Mouse (Mus musculus): ENCODE measurements around the gene Klra6. TPM values are rescaled to one million over a fixed set of nuclear protein-coding genes. Genes with fewer than 3 reads are reported as not detected.
"Not testable (repeated sequence)": the region's sequence is repeated elsewhere in the genome, so short reads cannot be mapped to it uniquely, and the experiment has no call there.

Gene Klra6
- not detected in 2 replicates for polyA plus RNA-seq (2014; fragmentation: Nextera tagmentation; extraction: Ambion mirVana)

GRCm38 (mm10) chr6:130026854-130027253, at the start of gene Klra6:
TSS of gene Klra6 (minus strand) at chr6:130026954.
- Histone ChIP-seq H3K36me3 (replicated peaks; ENCODE audit: control insufficient read depth, insufficient read depth) (no peaks in the 10 kb centered on the region), H3K4me1 (replicated peaks; ENCODE audit: control insufficient read depth, insufficient read depth, low read length) (no peaks in the 10 kb centered on the region), H3K4me3 (replicated peaks; ENCODE audit: low read length) (no peak within 1 kb of the TSS), H3K9ac (no peak within 1 kb of the TSS), H3K9me3 (ENCODE audit: control insufficient read depth, low read length) (peaks cover 27% of the 10 kb centered on the region), H3K27ac (no peak within 1 kb of the TSS), H3K4me2 (replicated peaks) (no peak within 1 kb of the TSS), H3K27me3 (ENCODE audit: control insufficient read depth, insufficient read depth, low read length) (no peaks in the 10 kb centered on the region)
- ATAC-seq (ENCODE audit: low FRiP score) (no peak), DNase-seq (ENCODE audit: low spot score) (no peak)
- 78% methylated on average over 4 of the region's 4 CpGs for WGBS

GRCm38 (mm10) chr6:130067171-130067570, 40.4 kb upstream of the Klra6 start, which contains the start of gene Klra4:
TSS of gene Klra4 (minus strand) at chr6:130067271.
- WGBS, result 63% methylated on average over 1 of the region's 1 CpGs
- H3K36me3 ChIP-seq (replicated peaks; ENCODE audit: control insufficient read depth, insufficient read depth), result not testable (repeated sequence)

GRCm38 (mm10) chr6:130065196-130065595, 38.4 kb upstream of the Klra6 start:
- H3K36me3 ChIP-seq (replicated peaks; ENCODE audit: control insufficient read depth, insufficient read depth), result no peaks in the 10 kb centered on the region
- WGBS, result 80% methylated on average over 5 of the region's 5 CpGs
- no peaks in the 10 kb centered on the region for H3K4me1 ChIP-seq (replicated peaks; ENCODE audit: control insufficient read depth, insufficient read depth, low read length)
- no peak overlapping the region for H3K27ac ChIP-seq
- no peak overlapping the region for H3K4me3 ChIP-seq (replicated peaks; ENCODE audit: low read length)
- ATAC-seq (ENCODE audit: low FRiP score), result no peak
- no peak for DNase-seq (ENCODE audit: low spot score)
- H3K9ac ChIP-seq, result no peak overlapping the region
- H3K27me3 ChIP-seq (ENCODE audit: control insufficient read depth, insufficient read depth, low read length), result no peaks in the 10 kb centered on the region
- no peak overlapping the region for H3K4me2 ChIP-seq (replicated peaks)
- peaks cover 17% of the 10 kb centered on the region; the same call in 1 of the 2 replicates for H3K9me3 ChIP-seq (ENCODE audit: control insufficient read depth, low read length)

More at GRCm38 (mm10) chr6:130067171-130067570, 40.4 kb upstream of the Klra6 start, which contains the start of gene Klra4:
- peaks cover 16% of the 10 kb centered on the region for H3K9me3 ChIP-seq (ENCODE audit: control insufficient read depth, low read length)
- H3K9ac ChIP-seq; H3K27ac ChIP-seq; H3K27me3 ChIP-seq (ENCODE audit: control insufficient read depth, insufficient read depth, low read length); ATAC-seq (ENCODE audit: low FRiP score); H3K4me2 ChIP-seq (replicated peaks); DNase-seq (ENCODE audit: low spot score); H3K4me1 ChIP-seq (replicated peaks; ENCODE audit: control insufficient read depth, insufficient read depth, low read length); H3K4me3 ChIP-seq (replicated peaks; ENCODE audit: low read length): not testable (repeated sequence)

GRCm38 (mm10) chr6:130035146-130035545, 8.4 kb upstream of the Klra6 start:
- H3K36me3 ChIP-seq (replicated peaks; ENCODE audit: control insufficient read depth, insufficient read depth); H3K27ac ChIP-seq; H3K4me3 ChIP-seq (replicated peaks; ENCODE audit: low read length); H3K4me1 ChIP-seq (replicated peaks; ENCODE audit: control insufficient read depth, insufficient read depth, low read length); H3K27me3 ChIP-seq (ENCODE audit: control insufficient read depth, insufficient read depth, low read length); H3K4me2 ChIP-seq (replicated peaks); H3K9ac ChIP-seq; DNase-seq (ENCODE audit: low spot score); ATAC-seq (ENCODE audit: low FRiP score): not testable (repeated sequence)
- H3K9me3 ChIP-seq (ENCODE audit: control insufficient read depth, low read length), result peaks cover 20% of the 10 kb centered on the region; the same call in 1 of the 2 replicates
- 53% methylated on average over 4 of the region's 4 CpGs for WGBS

- H3K27ac ChIP-seq; ATAC-seq (ENCODE audit: low FRiP score); H3K36me3 ChIP-seq (replicated peaks; ENCODE audit: control insufficient read depth, insufficient read depth); DNase-seq (ENCODE audit: low spot score); H3K4me1 ChIP-seq (replicated peaks; ENCODE audit: control insufficient read depth, insufficient read depth, low read length); H3K27me3 ChIP-seq (ENCODE audit: control insufficient read depth, insufficient read depth, low read length); H3K4me2 ChIP-seq (replicated peaks); H3K4me3 ChIP-seq (replicated peaks; ENCODE audit: low read length); H3K9ac ChIP-seq: not testable (repeated sequence)
- H3K9me3 ChIP-seq (ENCODE audit: control insufficient read depth, low read length), result peaks cover 25% of the 10 kb centered on the region
Observed at GRCm38 (mm10) chr6:130031493-130032089, 4.8 kb upstream of the Klra6 start.

Other genes starting within 250 kb of the Klra6 start
- not detected in 2 replicates for gene Gm156, start 242.7 kb downstream of the Klra6 start, polyA plus RNA-seq (2014; fragmentation: Nextera tagmentation; extraction: Ambion mirVana)
- gene Gm17631, start 164.3 kb downstream of the Klra6 start, polyA plus RNA-seq (2014; fragmentation: Nextera tagmentation; extraction: Ambion mirVana), result not detected in 2 replicates
- gene Klra17, start 150.3 kb downstream of the Klra6 start, polyA plus RNA-seq (2014; fragmentation: Nextera tagmentation; extraction: Ambion mirVana), result not detected in 2 replicates
- gene Klra5, start 109.3 kb downstream of the Klra6 start, polyA plus RNA-seq (2014; fragmentation: Nextera tagmentation; extraction: Ambion mirVana), result not detected in 2 replicates
- not detected in 2 replicates for gene Klra4, start 40.3 kb upstream of the Klra6 start, polyA plus RNA-seq (2014; fragmentation: Nextera tagmentation; extraction: Ambion mirVana)
- not detected in 2 replicates for gene Klra8, start 102.9 kb upstream of the Klra6 start, polyA plus RNA-seq (2014; fragmentation: Nextera tagmentation; extraction: Ambion mirVana)
- gene Klra9, start 166.2 kb upstream of the Klra6 start, polyA plus RNA-seq (2014; fragmentation: Nextera tagmentation; extraction: Ambion mirVana), result not detected in 2 replicates
- gene Klra7, start 206.4 kb upstream of the Klra6 start, polyA plus RNA-seq (2014; fragmentation: Nextera tagmentation; extraction: Ambion mirVana), result not detected in 2 replicates

Measured in hindbrain, embryonic 14.5 days (tissue).